Mouse (Mus musculus) megakaryocyte, embryonic 14.5 days (primary cell): Measurements from ENCODE around the gene Odaph.

ENCODE experiments used
- FLI1 ChIP-seq: IDR thresholded peaks from 2 replicates; pipeline ENCODE4 v1.6.1; 2012; ENCODE audit warnings: low read length, inconsistent platforms, mixed read lengths
- GATA1 ChIP-seq: IDR thresholded peaks from 3 replicates; pipeline ENCODE4 v1.6.1; 2012; ENCODE audit warnings: mixed read lengths, low read length, inconsistent platforms, borderline replicate concordance

DNA sequence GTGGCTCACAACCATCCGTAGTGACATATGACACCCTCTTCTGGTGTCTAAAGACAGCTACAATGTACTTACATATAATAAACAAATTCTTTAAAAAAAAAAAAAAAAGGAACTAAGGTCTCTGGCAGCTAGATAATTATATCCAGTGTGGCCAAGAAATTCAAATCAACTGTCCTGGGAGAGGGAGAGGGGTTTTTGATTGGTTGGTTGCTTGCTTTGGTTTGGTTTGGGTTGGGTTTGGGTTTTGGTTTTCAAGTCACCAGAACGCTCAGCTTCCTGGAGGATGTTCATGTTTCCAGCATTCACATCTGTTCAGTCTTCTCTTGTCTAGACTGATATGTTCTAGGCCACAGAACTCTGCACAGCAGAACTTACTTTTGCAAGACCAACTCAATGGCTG, 5.8 kb downstream of the Odaph start:
- TF ChIP-seq GATA1: no peak
- TF ChIP-seq FLI1: no peak
